Mouse (Mus musculus) lung, postnatal 0 days (tissue): ENCODE measurements around the gene Cdkn1a. TPM values are rescaled to one million over a fixed set of nuclear protein-coding genes. Genes with fewer than 3 reads are reported as not detected.

ENCODE experiments used
- ATAC-seq: fragments of 200-750 bp; cut with Nextera tagmentation; 2 replicates; pipeline ENCODE4 v1.8.0; 2017; ENCODE audit warnings: moderate library complexity
- DNase-seq: peaks from one replicate; pipeline ENCODE4 v3.0.0-alpha.2; 2016; ENCODE audit warnings: low spot score
- H3K27ac ChIP-seq: fragments of 300-500 bp; sonication (generic); 2 replicates; pipeline ENCODE4 v1.5.1; 2014; ENCODE audit warnings: antibody characterized with exemption, mild to moderate bottlenecking, low read length, mixed read lengths
- H3K27me3 ChIP-seq: fragments of 300-500 bp; sonication (generic); replicated peaks from 2 replicates; pipeline ENCODE4 v1.6.1; 2014; ENCODE audit warnings: low read length, mixed read lengths; ENCODE audit not compliant: insufficient read depth
- H3K36me3 ChIP-seq: fragments of 300-500 bp; sonication (generic); 2 replicates; pipeline ENCODE4 v1.6.1; 2014; ENCODE audit warnings: low read length, mixed read lengths; ENCODE audit not compliant: insufficient read depth
- H3K4me1 ChIP-seq: fragments of 300-500 bp; sonication (generic); 2 replicates; pipeline ENCODE4 v1.6.1; 2014; ENCODE audit warnings: antibody characterized with exemption, low read depth, low read length, mixed read lengths; ENCODE audit not compliant: insufficient read depth
- H3K4me2 ChIP-seq: fragments of 300-500 bp; sonication (generic); replicated peaks from 2 replicates; pipeline ENCODE4 v1.6.1; 2014; ENCODE audit warnings: low read depth, mild to moderate bottlenecking, low read length, moderate library complexity, mixed read lengths
- H3K4me3 ChIP-seq: fragments of 300-500 bp; sonication (generic); 2 replicates; pipeline ENCODE4 v1.5.1; 2014; ENCODE audit warnings: low read depth, low read length
- H3K9ac ChIP-seq: fragments of 300-500 bp; sonication (generic); replicated peaks from 2 replicates; pipeline ENCODE4 v1.6.1; 2014; ENCODE audit warnings: low read depth, mild to moderate bottlenecking
- H3K9me3 ChIP-seq: fragments of 300-500 bp; sonication (generic); 2 replicates; pipeline ENCODE4 v1.6.1; 2016; ENCODE audit warnings: low read length, mixed read lengths
- CTCF ChIP-seq: IDR thresholded peaks from 2 replicates; pipeline ENCODE4 v1.5.1; 2016; ENCODE audit warnings: antibody characterized with exemption, mild to moderate bottlenecking
- EP300 ChIP-seq: IDR thresholded peaks from 2 replicates; pipeline ENCODE4 v1.6.1; 2016; ENCODE audit warnings: antibody characterized with exemption, mild to moderate bottlenecking, control low read depth
- WGBS: fragments of 180-500 bp; shearing (Covaris S2); extraction: QIAGEN DNeasy Blood & Tissue Kit; methylation state at CpG from one replicate; pipeline ENCODE4 v1.1.7; 2014; 5-methylcytosine and 5-hydroxymethylcytosine counted together
- polyA plus RNA-seq: library from polyadenylated mRNA; unstranded; fragments of >200 nt; fragmentation: Nextera tagmentation; extraction: Ambion mirVana; gene quantifications from 2 replicates; pipeline ENCODE4 v1.2.1, GENCODE M21; 2015

Cdkn1a gene
- polyA plus RNA-seq, 1 experiment from 2014 or later = 177 TPM

DNA sequence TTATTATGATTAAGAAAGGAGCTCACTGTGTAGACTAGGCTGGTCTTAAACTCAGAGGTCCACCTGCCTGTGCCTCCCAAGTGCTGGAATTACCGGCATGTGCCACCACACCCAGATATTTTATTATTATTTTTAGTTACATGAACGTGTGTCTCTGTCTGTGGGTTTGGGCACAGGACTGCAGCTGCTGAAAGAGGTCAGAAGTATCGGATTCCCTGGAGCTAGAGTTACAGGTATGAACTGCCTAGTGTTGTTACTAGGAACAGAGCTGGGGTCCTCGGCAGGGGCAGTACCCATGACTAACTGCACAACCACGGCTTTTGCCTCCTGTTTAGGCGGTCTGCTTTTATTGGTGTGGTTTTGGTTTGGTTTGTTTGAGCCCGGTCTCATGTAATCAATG lies 34.6 kb upstream of the Cdkn1a start:
- Histone ChIP-seq H3K9me3 (no peaks in the 10 kb centered on the region), H3K9ac (no peak overlapping the region), H3K4me3 (no peak overlapping the region), H3K27ac (no peak overlapping the region), H3K4me2 (no peak overlapping the region), H3K27me3 (no peaks in the 10 kb centered on the region), H3K36me3 (no peaks in the 10 kb centered on the region), H3K4me1 (peaks cover 4% of the 10 kb centered on the region; the same call in 1 of the 2 replicates)
- no peak for TF ChIP-seq CTCF
- TF ChIP-seq EP300 = no peak
- WGBS = 30% methylated on average over 7 of the region's 7 CpGs
- ATAC-seq (no peak), DNase-seq (no peak)

- no peak overlapping the region for H3K4me2 ChIP-seq
- 21% methylated on average over 8 of the region's 8 CpGs for WGBS
Measured at GRCm38 (mm10) chr17:29056699-29057151, 34.1 kb upstream of the Cdkn1a start.

GRCm38 (mm10) chr17:29057361-29057890 lies 33.4 kb upstream of the Cdkn1a start:
- Histone ChIP-seq H3K4me2 (no peak overlapping the region), H3K9ac (no peak overlapping the region), H3K9me3 (no peaks in the 10 kb centered on the region), H3K4me3 (no peak overlapping the region), H3K27me3 (no peaks in the 10 kb centered on the region), H3K4me1 (peaks cover 4% of the 10 kb centered on the region; the same call in 1 of the 2 replicates), H3K27ac (no peak overlapping the region), H3K36me3 (no peaks in the 10 kb centered on the region)
- whole genome bisulfite sequencing = 69% methylated on average over 11 of the region's 11 CpGs
- TF ChIP-seq EP300 (no peak), CTCF (no peak)
- no peak for ATAC-seq
- DNase-seq = no peak

More at GRCm38 (mm10) chr17:29056699-29057151, 34.1 kb upstream of the Cdkn1a start:
- Histone ChIP-seq H3K4me1 (peaks cover 4% of the 10 kb centered on the region; the same call in 1 of the 2 replicates), H3K27ac (no peak overlapping the region), H3K27me3 (no peaks in the 10 kb centered on the region), H3K9ac (no peak overlapping the region), H3K36me3 (no peaks in the 10 kb centered on the region), H3K9me3 (no peaks in the 10 kb centered on the region), H3K4me3 (no peak overlapping the region)
- DNase-seq (no peak), ATAC-seq (no peak)
- TF ChIP-seq CTCF (no peak), EP300 (no peak)

- H3K27ac ChIP-seq = no peak overlapping the region
Measured at GRCm38 (mm10) chr17:29057961-29058360, 32.8 kb upstream of the Cdkn1a start.

GRCm38 (mm10) chr17:29058487-29058886 lies 32.3 kb upstream of the Cdkn1a start:
- Histone ChIP-seq H3K27me3 (no peaks in the 10 kb centered on the region), H3K4me3 (no peak overlapping the region), H3K4me2 (no peak overlapping the region), H3K9me3 (no peaks in the 10 kb centered on the region), H3K4me1 (peaks cover 4% of the 10 kb centered on the region; the same call in 1 of the 2 replicates), H3K36me3 (no peaks in the 10 kb centered on the region), H3K9ac (no peak overlapping the region), H3K27ac (no peak overlapping the region)
- ATAC-seq (no peak), DNase-seq (no peak)
- WGBS = 60% methylated on average over 8 of the region's 8 CpGs
- TF ChIP-seq EP300 (no peak), CTCF (no peak)

More at GRCm38 (mm10) chr17:29057961-29058360, 32.8 kb upstream of the Cdkn1a start:
- no peak overlapping the region for H3K9ac ChIP-seq
- 53% methylated on average over 10 of the region's 10 CpGs for WGBS
- H3K27me3 ChIP-seq = no peaks in the 10 kb centered on the region
- ATAC-seq (no peak; the same call in 1 of the 2 replicates), DNase-seq (peak; percentile 53)
- no peaks in the 10 kb centered on the region for H3K36me3 ChIP-seq
- H3K4me3 ChIP-seq = no peak overlapping the region
- H3K4me1 ChIP-seq = peaks cover 4% of the 10 kb centered on the region; the same call in 1 of the 2 replicates
- TF ChIP-seq CTCF = no peak
- no peak for TF ChIP-seq EP300
- H3K4me2 ChIP-seq = no peak overlapping the region
- no peaks in the 10 kb centered on the region for H3K9me3 ChIP-seq

GRCm38 (mm10) chr17:29059581-29059980 lies 31.2 kb upstream of the Cdkn1a start:
- no peaks in the 10 kb centered on the region for H3K36me3 ChIP-seq
- no peaks in the 10 kb centered on the region for H3K9me3 ChIP-seq
- no peak overlapping the region for H3K4me3 ChIP-seq
- no peaks in the 10 kb centered on the region for H3K27me3 ChIP-seq
- 61% methylated on average over 3 of the region's 3 CpGs for WGBS
- no peak overlapping the region for H3K9ac ChIP-seq
- DNase-seq (peak; percentile 67), ATAC-seq (peak; percentile 62)
- no peak overlapping the region for H3K27ac ChIP-seq
- TF ChIP-seq CTCF = no peak
- TF ChIP-seq EP300 = peak; percentile 28; the same call in 1 of the 2 replicates
- no peak overlapping the region for H3K4me2 ChIP-seq
- H3K4me1 ChIP-seq = peaks cover 4% of the 10 kb centered on the region; the same call in 1 of the 2 replicates

DNA sequence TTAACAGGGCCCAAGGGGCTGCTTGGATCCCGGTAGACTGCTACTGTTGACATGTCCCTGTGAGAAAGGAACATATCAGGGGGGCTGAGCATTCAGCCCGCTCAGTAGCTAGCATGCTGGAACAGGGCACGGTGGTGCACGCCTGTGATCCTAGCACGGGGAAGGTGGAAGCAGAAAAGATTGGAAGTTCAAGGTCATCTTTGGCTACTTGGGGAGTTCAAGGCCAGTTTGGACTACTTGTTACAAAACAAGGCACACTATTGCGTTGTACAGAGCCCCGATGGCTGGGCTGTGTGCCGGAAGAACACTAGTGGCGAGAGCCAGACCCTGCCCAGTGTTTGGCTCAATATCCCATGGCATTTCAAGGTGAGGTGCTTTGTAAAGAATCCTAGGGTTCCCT lies 29.8 kb upstream of the Cdkn1a start:
- no peak for TF ChIP-seq CTCF
- no peak for TF ChIP-seq EP300
- no peak for ATAC-seq
- Histone ChIP-seq H3K9ac (no peak overlapping the region), H3K27ac (no peak overlapping the region), H3K4me3 (no peak overlapping the region), H3K4me1 (peaks cover 4% of the 10 kb centered on the region; the same call in 1 of the 2 replicates), H3K4me2 (no peak overlapping the region), H3K9me3 (no peaks in the 10 kb centered on the region), H3K27me3 (no peaks in the 10 kb centered on the region), H3K36me3 (no peaks in the 10 kb centered on the region)
- DNase-seq = no peak
- 95% methylated on average over 9 of the region's 9 CpGs for WGBS
